Mouse (Mus musculus): ENCODE results near the gene Snrnp40. TPM values are rescaled to one million over a fixed set of nuclear protein-coding genes. Genes with fewer than 3 reads are reported as not detected.

Gene Snrnp40
- polyA plus RNA-seq, 1 experiment from 2014 or later = 146 TPM

DNA sequence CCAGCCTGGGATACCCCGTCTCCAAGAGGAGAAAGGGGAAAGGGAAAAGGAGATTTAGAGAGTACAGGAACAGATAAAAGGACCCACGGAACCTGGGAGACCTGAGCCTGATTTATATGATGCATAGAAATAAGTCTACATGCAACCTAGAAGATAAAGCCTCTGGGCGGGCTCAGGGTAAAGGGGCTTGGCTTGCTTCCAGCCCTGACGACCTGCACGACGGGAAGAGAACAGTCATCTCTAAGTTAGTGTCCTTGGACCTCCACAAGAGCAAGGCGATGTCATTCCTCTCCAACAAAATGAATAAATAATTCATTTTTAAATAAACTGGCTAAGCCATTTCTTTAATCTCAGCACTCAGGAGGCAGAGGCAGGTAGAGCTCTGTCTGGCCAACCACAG, 37.4 kb upstream of the Snrnp40 start:
- WGBS = 76% methylated on average over 7 of the region's 7 CpGs
- Histone ChIP-seq H3K4me2 (replicated peaks; ENCODE audit: low read depth, low read length) (no peak overlapping the region), H3K27ac (ENCODE audit: low read length) (no peak overlapping the region), H3K36me3 (ENCODE audit: control insufficient read depth, insufficient read depth, low read length) (peaks cover 31% of the 10 kb centered on the region), H3K27me3 (ENCODE audit: control insufficient read depth, insufficient read depth, low read length) (no peaks in the 10 kb centered on the region), H3K9ac (replicated peaks; ENCODE audit: low read depth, low read length) (no peak overlapping the region), H3K9me3 (ENCODE audit: control insufficient read depth, low read depth, low read length) (no peaks in the 10 kb centered on the region), H3K4me3 (ENCODE audit: low read depth, low read length) (no peak overlapping the region), H3K4me1 (ENCODE audit: control insufficient read depth, insufficient read depth, low read length) (no peaks in the 10 kb centered on the region)
- no peak for ATAC-seq (ENCODE audit: insufficient number of reproducible peaks, insufficient read depth, low FRiP score, low read depth)

DNA sequence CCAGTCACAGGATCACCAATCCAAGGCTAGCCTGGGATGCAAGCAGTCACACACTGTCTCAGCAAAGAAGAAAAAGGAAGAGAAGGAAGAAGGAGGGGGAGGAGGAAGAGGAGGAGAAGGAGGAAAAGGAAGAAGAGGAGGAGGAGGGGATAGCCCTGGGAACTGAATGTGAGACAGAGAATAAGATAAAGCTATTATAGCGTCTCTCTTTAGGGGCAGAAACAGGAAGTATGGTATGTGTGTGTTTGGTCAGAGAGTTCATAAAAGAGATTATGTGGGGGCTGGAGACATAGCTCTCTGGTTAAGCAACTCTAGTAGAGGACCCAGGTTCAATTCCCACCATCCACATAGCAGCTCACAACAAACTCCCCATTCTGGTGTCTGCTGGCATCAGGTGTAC, 36.8 kb upstream of the Snrnp40 start:
- Histone ChIP-seq H3K4me1 (ENCODE audit: control insufficient read depth, insufficient read depth, low read length) (no peaks in the 10 kb centered on the region), H3K27ac (ENCODE audit: low read length) (no peak overlapping the region), H3K9me3 (ENCODE audit: control insufficient read depth, low read depth, low read length) (no peaks in the 10 kb centered on the region), H3K36me3 (ENCODE audit: control insufficient read depth, insufficient read depth, low read length) (peaks cover 31% of the 10 kb centered on the region), H3K4me2 (replicated peaks; ENCODE audit: low read depth, low read length) (no peak overlapping the region), H3K4me3 (ENCODE audit: low read depth, low read length) (no peak overlapping the region), H3K9ac (replicated peaks; ENCODE audit: low read depth, low read length) (no peak overlapping the region), H3K27me3 (ENCODE audit: control insufficient read depth, insufficient read depth, low read length) (no peaks in the 10 kb centered on the region)
- no peak for ATAC-seq (ENCODE audit: insufficient number of reproducible peaks, insufficient read depth, low FRiP score, low read depth)
- 82% methylated on average over 1 of the region's 1 CpGs for WGBS

DNA sequence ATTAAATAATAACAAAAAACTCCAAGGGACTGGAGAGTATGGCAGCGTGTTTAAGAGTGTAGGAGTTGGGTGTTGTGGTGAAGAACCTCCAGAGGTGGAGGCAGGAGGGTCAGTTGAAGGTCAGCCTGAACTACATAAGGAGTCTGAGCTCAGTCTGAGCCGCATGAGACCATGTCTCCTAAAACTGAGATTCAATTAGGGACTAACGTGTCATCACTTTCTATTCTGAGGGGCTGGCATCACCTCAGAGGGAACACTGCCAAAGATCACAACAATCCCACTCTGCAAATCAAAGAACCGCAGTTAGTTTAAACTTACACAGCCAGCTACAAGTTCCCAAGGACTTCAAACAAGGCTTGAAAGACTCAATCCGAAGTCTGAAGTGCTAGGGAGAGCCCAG, 36.3 kb upstream of the Snrnp40 start:
- peaks cover 31% of the 10 kb centered on the region for H3K36me3 ChIP-seq (ENCODE audit: control insufficient read depth, insufficient read depth, low read length)
- no peak overlapping the region for H3K27ac ChIP-seq (ENCODE audit: low read length)
- no peak overlapping the region for H3K9ac ChIP-seq (replicated peaks; ENCODE audit: low read depth, low read length)
- no peak overlapping the region for H3K4me3 ChIP-seq (ENCODE audit: low read depth, low read length)
- H3K27me3 ChIP-seq (ENCODE audit: control insufficient read depth, insufficient read depth, low read length) = no peaks in the 10 kb centered on the region
- 85% methylated on average over 5 of the region's 5 CpGs for WGBS
- H3K4me2 ChIP-seq (replicated peaks; ENCODE audit: low read depth, low read length) = no peak overlapping the region
- no peaks in the 10 kb centered on the region for H3K4me1 ChIP-seq (ENCODE audit: control insufficient read depth, insufficient read depth, low read length)
- ATAC-seq (ENCODE audit: insufficient number of reproducible peaks, insufficient read depth, low FRiP score, low read depth) = no peak
- no peaks in the 10 kb centered on the region for H3K9me3 ChIP-seq (ENCODE audit: control insufficient read depth, low read depth, low read length)

DNA sequence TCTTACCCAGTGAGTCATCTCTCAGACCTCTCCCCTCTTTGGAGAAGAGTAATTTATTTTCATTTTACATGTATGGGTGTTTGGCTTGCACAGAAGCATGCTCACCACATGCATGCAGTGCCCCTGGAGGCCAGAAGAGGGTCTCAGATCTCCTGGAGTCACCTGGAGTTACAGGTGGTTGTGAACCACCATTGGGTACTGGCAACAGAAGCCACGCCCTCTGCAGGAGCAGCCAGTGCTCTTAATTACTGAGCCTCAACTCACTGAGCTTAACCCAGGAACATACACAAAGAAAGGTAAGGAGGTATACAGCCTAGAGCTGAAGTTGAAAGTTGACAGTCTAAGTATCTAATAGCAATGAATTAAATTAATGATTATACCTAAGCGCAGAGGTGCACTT, 34.5 kb upstream of the Snrnp40 start:
- Histone ChIP-seq H3K9me3 (ENCODE audit: control insufficient read depth, low read depth, low read length) (no peaks in the 10 kb centered on the region), H3K36me3 (ENCODE audit: control insufficient read depth, insufficient read depth, low read length) (peaks cover 31% of the 10 kb centered on the region), H3K27ac (ENCODE audit: low read length) (no peak overlapping the region), H3K4me1 (ENCODE audit: control insufficient read depth, insufficient read depth, low read length) (no peaks in the 10 kb centered on the region), H3K4me3 (ENCODE audit: low read depth, low read length) (no peak overlapping the region), H3K4me2 (replicated peaks; ENCODE audit: low read depth, low read length) (no peak overlapping the region), H3K9ac (replicated peaks; ENCODE audit: low read depth, low read length) (no peak overlapping the region), H3K27me3 (ENCODE audit: control insufficient read depth, insufficient read depth, low read length) (no peaks in the 10 kb centered on the region)
- no peak for ATAC-seq (ENCODE audit: insufficient number of reproducible peaks, insufficient read depth, low FRiP score, low read depth)
- WGBS = 85% methylated on average over 2 of the region's 2 CpGs

DNA sequence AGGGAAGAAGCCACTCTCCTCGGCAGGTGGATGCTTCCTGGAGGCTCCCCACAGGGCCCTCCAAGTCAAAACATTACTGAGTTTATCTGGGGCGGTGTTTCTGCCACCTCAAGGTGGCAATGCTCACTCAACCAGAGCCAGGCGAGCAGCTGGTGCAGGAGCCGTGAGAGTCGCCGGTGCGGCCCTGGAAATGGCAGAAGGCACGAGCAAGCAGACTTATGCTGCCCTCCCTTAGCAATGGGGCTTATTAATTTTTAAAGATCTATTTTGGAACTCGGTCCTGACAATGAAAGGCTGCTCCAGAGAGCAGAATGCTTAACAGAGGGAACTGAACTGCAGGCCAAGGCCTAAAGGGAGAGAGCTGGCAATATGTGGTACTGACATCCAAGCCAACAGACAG, 32.6 kb upstream of the Snrnp40 start:
- H3K9ac ChIP-seq (replicated peaks; ENCODE audit: low read depth, low read length) = no peak overlapping the region
- no peak overlapping the region for H3K4me2 ChIP-seq (replicated peaks; ENCODE audit: low read depth, low read length)
- H3K27ac ChIP-seq (ENCODE audit: low read length) = no peak overlapping the region
- no peaks in the 10 kb centered on the region for H3K9me3 ChIP-seq (ENCODE audit: control insufficient read depth, low read depth, low read length)
- no peak overlapping the region for H3K4me3 ChIP-seq (ENCODE audit: low read depth, low read length)
- peaks cover 24% of the 10 kb centered on the region for H3K36me3 ChIP-seq (ENCODE audit: control insufficient read depth, insufficient read depth, low read length)
- no peaks in the 10 kb centered on the region for H3K4me1 ChIP-seq (ENCODE audit: control insufficient read depth, insufficient read depth, low read length)
- 88% methylated on average over 9 of the region's 9 CpGs for WGBS
- H3K27me3 ChIP-seq (ENCODE audit: control insufficient read depth, insufficient read depth, low read length) = no peaks in the 10 kb centered on the region
- ATAC-seq (ENCODE audit: insufficient number of reproducible peaks, insufficient read depth, low FRiP score, low read depth) = no peak

DNA sequence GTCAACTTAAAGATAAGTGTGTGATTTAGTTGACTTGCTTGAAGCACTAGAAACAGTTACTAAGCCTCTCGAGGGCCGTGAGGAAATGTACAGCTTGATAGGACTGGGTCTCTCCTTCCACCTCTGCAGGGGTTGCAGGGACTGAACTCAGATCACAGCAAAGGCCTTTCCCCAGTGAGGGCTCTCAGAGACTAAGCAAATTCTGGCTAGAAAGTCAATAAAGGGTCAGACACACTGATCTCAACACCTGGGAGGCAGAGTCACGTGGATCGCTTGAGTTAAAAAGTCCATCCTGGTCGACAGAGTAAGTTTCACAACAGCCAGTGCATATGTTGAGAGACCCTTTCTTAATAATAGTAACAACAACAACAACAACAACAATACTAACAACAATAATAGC, 24.1 kb upstream of the Snrnp40 start:
- Histone ChIP-seq H3K4me3 (ENCODE audit: low read depth, low read length) (no peak overlapping the region), H3K9ac (replicated peaks; ENCODE audit: low read depth, low read length) (no peak overlapping the region), H3K4me2 (replicated peaks; ENCODE audit: low read depth, low read length) (no peak overlapping the region), H3K27me3 (ENCODE audit: control insufficient read depth, insufficient read depth, low read length) (no peaks in the 10 kb centered on the region), H3K27ac (ENCODE audit: low read length) (no peak overlapping the region), H3K36me3 (ENCODE audit: control insufficient read depth, insufficient read depth, low read length) (peaks cover 20% of the 10 kb centered on the region), H3K4me1 (ENCODE audit: control insufficient read depth, insufficient read depth, low read length) (no peaks in the 10 kb centered on the region), H3K9me3 (ENCODE audit: control insufficient read depth, low read depth, low read length) (no peaks in the 10 kb centered on the region)
- ATAC-seq (ENCODE audit: insufficient number of reproducible peaks, insufficient read depth, low FRiP score, low read depth) = no peak
- 78% methylated on average over 5 of the region's 5 CpGs for WGBS

DNA sequence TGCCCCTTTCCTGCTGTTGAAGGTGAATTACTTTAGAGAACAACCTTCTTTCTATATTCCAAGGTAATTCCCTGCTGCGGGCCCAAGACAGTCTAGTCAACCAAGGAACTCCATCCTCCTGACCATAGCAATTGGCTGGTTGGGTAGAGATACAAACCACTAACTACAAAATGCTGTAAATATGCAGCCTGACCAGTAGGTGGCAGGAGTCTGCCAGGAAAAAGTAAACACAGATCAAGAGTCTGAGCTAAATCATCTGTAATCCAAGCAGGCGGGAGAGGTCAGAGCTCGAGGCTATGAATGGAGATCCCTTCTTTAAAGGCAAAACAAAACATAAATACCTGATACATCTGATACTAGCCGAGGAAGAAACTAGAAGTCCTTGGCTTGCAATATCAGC, 18.2 kb upstream of the Snrnp40 start:
- H3K4me3 ChIP-seq (ENCODE audit: low read depth, low read length) = no peak overlapping the region
- H3K36me3 ChIP-seq (ENCODE audit: control insufficient read depth, insufficient read depth, low read length) = peaks cover 16% of the 10 kb centered on the region
- no peaks in the 10 kb centered on the region for H3K27me3 ChIP-seq (ENCODE audit: control insufficient read depth, insufficient read depth, low read length)
- H3K4me1 ChIP-seq (ENCODE audit: control insufficient read depth, insufficient read depth, low read length) = no peaks in the 10 kb centered on the region
- WGBS = 25% methylated on average over 4 of the region's 4 CpGs
- no peak overlapping the region for H3K9ac ChIP-seq (replicated peaks; ENCODE audit: low read depth, low read length)
- no peak overlapping the region for H3K27ac ChIP-seq (ENCODE audit: low read length)
- no peak for ATAC-seq (ENCODE audit: insufficient number of reproducible peaks, insufficient read depth, low FRiP score, low read depth)
- H3K4me2 ChIP-seq (replicated peaks; ENCODE audit: low read depth, low read length) = no peak overlapping the region
- no peaks in the 10 kb centered on the region for H3K9me3 ChIP-seq (ENCODE audit: control insufficient read depth, low read depth, low read length)

DNA sequence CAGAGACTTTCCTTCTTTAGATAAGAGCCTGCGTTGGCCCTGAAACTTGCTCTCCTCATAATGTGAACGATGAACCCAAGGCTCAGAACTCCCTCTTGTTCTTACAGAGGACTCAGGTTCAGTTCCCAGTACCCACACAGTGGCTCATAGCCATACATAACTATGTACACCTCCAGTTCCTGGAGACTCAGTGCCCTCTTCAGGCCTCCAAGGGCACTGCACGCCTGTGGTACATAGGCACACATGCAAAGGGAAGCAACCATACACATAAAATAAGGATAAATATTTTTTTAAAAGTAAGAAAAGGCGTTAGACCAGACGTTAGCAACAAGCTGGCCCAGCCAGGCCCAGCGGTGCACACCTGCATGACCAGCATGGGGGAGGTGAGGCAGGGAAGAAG, 10.3 kb upstream of the Snrnp40 start:
- no peak for ATAC-seq (ENCODE audit: insufficient number of reproducible peaks, insufficient read depth, low FRiP score, low read depth)
- no peak overlapping the region for H3K4me2 ChIP-seq (replicated peaks; ENCODE audit: low read depth, low read length)
- no peak overlapping the region for H3K9ac ChIP-seq (replicated peaks; ENCODE audit: low read depth, low read length)
- H3K4me1 ChIP-seq (ENCODE audit: control insufficient read depth, insufficient read depth, low read length) = no peaks in the 10 kb centered on the region
- no peak overlapping the region for H3K27ac ChIP-seq (ENCODE audit: low read length)
- H3K27me3 ChIP-seq (ENCODE audit: control insufficient read depth, insufficient read depth, low read length) = no peaks in the 10 kb centered on the region
- H3K4me3 ChIP-seq (ENCODE audit: low read depth, low read length) = no peak overlapping the region
- 93% methylated on average over 6 of the region's 6 CpGs for WGBS
- no peaks in the 10 kb centered on the region for H3K9me3 ChIP-seq (ENCODE audit: control insufficient read depth, low read depth, low read length)
- H3K36me3 ChIP-seq (ENCODE audit: control insufficient read depth, insufficient read depth, low read length) = peaks cover 45% of the 10 kb centered on the region

DNA sequence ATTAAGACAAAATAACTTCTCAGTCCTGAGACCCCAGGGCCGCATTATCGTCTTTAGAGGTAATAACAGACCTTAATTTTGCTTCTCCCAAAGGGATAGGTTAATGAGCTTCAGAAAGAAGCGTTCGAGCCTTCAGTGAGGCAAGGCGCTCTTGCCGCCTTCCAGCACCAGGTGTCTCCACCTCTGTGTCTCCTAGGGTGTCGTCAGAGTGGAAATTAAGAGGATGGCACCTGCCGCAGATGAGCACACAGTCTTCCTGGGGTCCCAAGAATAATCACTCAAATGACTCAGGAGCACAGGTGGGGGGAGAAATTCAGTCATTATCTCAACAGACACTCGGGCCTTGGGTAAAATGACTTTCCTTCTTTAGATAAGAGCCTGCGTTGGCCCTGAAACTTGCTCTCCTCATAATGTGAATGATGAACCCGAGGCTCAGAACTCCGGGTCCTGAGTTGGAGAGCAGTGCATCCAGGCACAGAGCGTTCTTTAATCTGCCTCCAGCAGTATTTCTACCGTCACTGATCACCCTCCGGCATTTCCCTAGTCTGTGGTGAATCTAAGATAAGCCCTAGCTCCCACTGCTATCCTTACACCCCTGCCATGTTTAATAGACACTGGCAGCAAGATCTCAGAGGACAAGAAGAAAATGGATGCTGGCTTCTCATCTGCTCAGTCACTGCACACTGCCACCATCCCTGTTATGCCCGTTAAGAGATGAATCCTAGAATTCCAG, 9.1 kb upstream of the Snrnp40 start:
- no peak for ATAC-seq (ENCODE audit: insufficient number of reproducible peaks, insufficient read depth, low FRiP score, low read depth)
- WGBS = 88% methylated on average over 16 of the region's 16 CpGs

More for the DNA sequence above, 9.1 kb upstream of the Snrnp40 start:
- Histone ChIP-seq H3K4me2 (replicated peaks; ENCODE audit: low read depth, low read length) (no peak overlapping the region), H3K9ac (replicated peaks; ENCODE audit: low read depth, low read length) (no peak overlapping the region), H3K4me1 (ENCODE audit: control insufficient read depth, insufficient read depth, low read length) (no peaks in the 10 kb centered on the region), H3K27ac (ENCODE audit: low read length) (no peak overlapping the region), H3K9me3 (ENCODE audit: control insufficient read depth, low read depth, low read length) (no peaks in the 10 kb centered on the region), H3K36me3 (ENCODE audit: control insufficient read depth, insufficient read depth, low read length) (peaks cover 45% of the 10 kb centered on the region), H3K27me3 (ENCODE audit: control insufficient read depth, insufficient read depth, low read length) (no peaks in the 10 kb centered on the region), H3K4me3 (ENCODE audit: low read depth, low read length) (no peak overlapping the region)

All from stomach, embryonic 14.5 days (tissue).